9 mouse cellular contexts compared by ENCODE assay signal in the genomic region with DNA sequence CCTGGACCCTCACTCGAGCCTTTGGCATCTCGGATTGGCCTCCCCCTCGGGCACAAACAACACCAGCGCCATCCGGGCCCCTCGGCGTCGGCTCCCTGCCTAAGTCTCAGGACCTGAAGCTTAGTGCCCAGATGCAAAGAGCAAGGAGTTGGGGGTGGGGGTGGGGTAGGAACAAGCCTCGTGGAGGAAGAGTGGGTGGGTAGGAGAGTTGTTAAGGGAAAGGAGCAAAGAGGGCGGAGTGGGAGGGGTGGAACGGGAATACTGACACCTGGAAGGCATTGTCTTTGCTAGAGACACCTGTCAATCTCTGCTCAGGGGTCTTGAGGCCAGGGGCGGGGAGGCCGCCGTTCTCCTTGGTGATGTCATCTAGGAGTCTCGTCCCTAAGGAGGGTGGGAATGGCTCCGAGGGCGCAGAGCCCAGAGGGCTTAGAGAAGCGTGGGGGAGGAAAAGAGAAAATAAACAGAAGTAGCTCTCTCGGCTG. TPM values are rescaled to one million over a fixed set of nuclear protein-coding genes. Genes with fewer than 3 reads are reported as not detected.
DNase-seq lines count a peak whose midpoint lies in the region; ATAC-seq and TF ChIP-seq lines count a peak whose summit lies in the region.
"Had no signal": no experiment of that assay in that cellular context is flagged by ENCODE, and none has a peak within 500 bp of the region (broad histone marks: within the 10 kb centered on the region; RNA-seq: fewer than 3 reads in every experiment).

No protein-coding gene starts in this region.

- H3K27me3 ChIP-seq in lung, embryonic 14.5 days (ENCODE audit: insufficient read depth, low read length) = peaks cover 60% of the 10 kb centered on the region
- peaks cover 90% of the 10 kb centered on the region for H3K27me3 ChIP-seq in neural tube, embryonic 15.5 days (replicated peaks)

- no peak overlapping the region for H3K27ac ChIP-seq in lung, embryonic 14.5 days (ENCODE audit: low read depth)
- H3K27ac ChIP-seq in embryonic fibroblast, embryonic 13.5 days (ENCODE audit: insufficient read depth, low read length) = no peak overlapping the region
- no peak overlapping the region for H3K27ac ChIP-seq in neural tube, embryonic 15.5 days (replicated peaks)

- DNase-seq in lung, embryonic 14.5 days = peak; percentile 53
- DNase-seq in lung, postnatal 4 days = no peak
- peak; percentile 38 to 61 for DNase-seq in kidney, postnatal 4 days
- DNase-seq in cerebellum, postnatal 14 days = no peak

- no peaks in the 10 kb centered on the region for H3K36me3 ChIP-seq in lung, embryonic 14.5 days (ENCODE audit: insufficient read depth)
- no peaks in the 10 kb centered on the region for H3K36me3 ChIP-seq in neural tube, embryonic 15.5 days

- peak overlapping the region; percentile 93 for H3K4me2 ChIP-seq in lung, embryonic 14.5 days
- peak overlapping the region; percentile 61 for H3K4me2 ChIP-seq in neural tube, embryonic 15.5 days

- TF ChIP-seq POLR2A in embryonic fibroblast, embryonic 13.5 days (IDR thresholded peaks at IDR 0.05; ENCODE audit: low read depth, low read length) = no peak

- WGBS in lung, embryonic 14.5 days = 5% methylated on average over 19 of the region's 19 CpGs
- WGBS in neural tube, embryonic 15.5 days = 2% methylated on average over 19 of the region's 19 CpGs

- peak overlapping the region; percentile 61 for H3K9ac ChIP-seq in lung, embryonic 14.5 days
- no peak overlapping the region for H3K9ac ChIP-seq in neural tube, embryonic 15.5 days (replicated peaks)

- no peak for TF ChIP-seq CTCF in lung, embryonic 14.5 days (IDR thresholded peaks at IDR 0.05; ENCODE audit: low read depth)
- no peak for TF ChIP-seq CTCF in embryonic fibroblast, embryonic 13.5 days (IDR thresholded peaks at IDR 0.05; ENCODE audit: borderline replicate concordance, insufficient read depth, low read length)

- H3K4me1 ChIP-seq in lung, embryonic 14.5 days (ENCODE audit: insufficient read depth) = no peaks in the 10 kb centered on the region
- 0 out of 2 replicates have a peak, but pooled peaks cover 2% of the 10 kb centered on the region for H3K4me1 ChIP-seq in embryonic fibroblast, embryonic 13.5 days (ENCODE audit: control insufficient read depth, insufficient read depth, low read length)
- H3K4me1 ChIP-seq in neural tube, embryonic 15.5 days = peaks cover 21% of the 10 kb centered on the region

- peak overlapping the region; percentile 53 for H3K4me3 ChIP-seq in lung, embryonic 14.5 days (ENCODE audit: low read depth, low read length)
- H3K4me3 ChIP-seq in embryonic fibroblast, embryonic 13.5 days (ENCODE audit: insufficient read depth, low read length) = peak overlapping the region; percentile 10; the same call in 1 of the 2 replicates
- H3K4me3 ChIP-seq in neural tube, embryonic 15.5 days (replicated peaks) = peak overlapping the region; percentile 35; the same call in 1 of the 2 replicates

- H3K9me3 ChIP-seq in lung, embryonic 14.5 days (ENCODE audit: low read depth, low read length) = no peaks in the 10 kb centered on the region
- H3K9me3 ChIP-seq in neural tube, embryonic 15.5 days (replicated peaks) = no peaks in the 10 kb centered on the region

- ATAC-seq in lung, embryonic 14.5 days (ENCODE audit: insufficient read depth) = peak; percentile 37; the same call in 1 of the 2 replicates
- no peak for ATAC-seq in neural tube, embryonic 15.5 days (ENCODE audit: low FRiP score)
- no peak for ATAC-seq in granulocyte monocyte progenitor cell, adult 5-6 weeks (replicated peaks; ENCODE audit: poor library complexity, severe bottlenecking)
- ATAC-seq in CD4-positive, CD25-positive, alpha-beta regulatory T cell, adult 4 months = no peak
- ATAC-seq: activated CD4-positive, CD25-positive, alpha-beta regulatory T cell, adult 4 months had no signal

RNA-seq across cellular contexts. Expression of a gene that starts 35.7 kb away (rescaled TPM):
- polyA plus RNA-seq in lung, embryonic 14.5 days (2014; fragmentation: Nextera tagmentation; extraction: Ambion mirVana) = 142 and 146 TPM in 2 replicates
- polyA plus RNA-seq in embryonic fibroblast, embryonic 13.5 days (2011; ENCODE audit: insufficient read length, low read depth, missing spikeins) = 47.0 and 54.4 TPM in 2 replicates
- polyA plus RNA-seq in neural tube, embryonic 15.5 days (2015; fragmentation: Nextera tagmentation; extraction: Ambion mirVana) = 60.3 and 62.5 TPM in 2 replicates
- not detected in 2 replicates for total RNA-seq in granulocyte monocyte progenitor cell, adult 5-6 weeks (2014; fragmentation: Nextera tagmentation)
- not detected in 2 replicates for total RNA-seq in granulocyte monocyte progenitor cell, adult 5-6 weeks (2017)
- not detected for polyA plus RNA-seq in CD4-positive, CD25-positive, alpha-beta regulatory T cell, adult 4 months (2017; shearing (Covaris generic))
- polyA plus RNA-seq: activated CD4-positive, CD25-positive, alpha-beta regulatory T cell, adult 4 months had no signal

Comparison
In these comparisons a context has a peak if more than half of its experiments do, and no peak if none do; other contexts are left out.
1. DNase-seq: peak in lung, embryonic 14.5 days (single experiment) and kidney, postnatal 4 days (2 of 2); none in lung, postnatal 4 days (0 of 2) and cerebellum, postnatal 14 days (0 of 2).
2. RNA of a gene that starts 35.7 kb away (polyA plus RNA-seq): 142 to 146 TPM in lung, embryonic 14.5 days, 60.3 to 62.5 TPM in neural tube, embryonic 15.5 days and 47.0 to 54.4 TPM in embryonic fibroblast, embryonic 13.5 days; not detected in CD4-positive, CD25-positive, alpha-beta regulatory T cell, adult 4 months; every median in the first group is over 10 times any median in the second.
3. Peak in every context shown above with its lines, with median percentiles within 50 percentile points of each other: H3K4me3 ChIP-seq.